Mouse (Mus musculus) CD4-positive, CD25-positive, alpha-beta regulatory T cell, adult 9 weeks (primary cell): ENCODE results near the gene Mrnip. TPM values are rescaled to one million over a fixed set of nuclear protein-coding genes. Genes with fewer than 3 reads are reported as not detected.

Experiments
- polyA plus RNA-seq: library from polyadenylated mRNA; unstranded; fragments of 100-300 nt; shearing (Covaris generic); gene quantifications from one replicate; pipeline ENCODE4 v1.2.1, GENCODE M21; 2017

Mrnip gene
- 8.2 TPM for polyA plus RNA-seq

DNA sequence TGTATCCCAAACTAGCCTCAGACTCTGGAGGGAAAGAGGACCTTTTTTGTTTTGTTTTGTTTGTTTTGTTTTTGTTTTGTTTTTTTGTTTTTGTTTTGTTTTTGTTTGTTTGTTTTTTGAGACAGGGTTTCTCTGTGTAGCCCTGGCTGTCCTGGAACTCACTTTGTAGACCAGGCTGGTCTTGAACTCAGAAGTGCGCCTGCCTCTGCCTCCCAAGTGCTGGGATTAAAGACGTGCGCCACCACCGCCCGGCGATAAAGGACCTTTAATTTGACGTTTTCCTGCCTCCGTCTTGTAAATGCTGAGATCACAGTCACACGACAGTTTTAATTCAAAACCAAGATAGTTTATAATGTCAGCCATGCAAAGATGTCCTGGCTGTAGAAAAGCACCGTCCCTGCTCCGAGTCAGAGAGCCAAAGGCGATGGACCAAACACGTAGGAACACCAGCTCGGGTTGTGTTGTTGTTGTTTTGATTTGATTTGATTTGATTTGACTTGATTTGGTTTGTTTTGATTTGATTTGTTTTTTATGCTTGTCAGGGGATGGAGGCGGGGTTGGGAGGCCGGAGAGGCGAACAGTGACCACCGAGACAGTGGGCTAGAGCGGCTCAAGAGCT lies at the start of gene Mrnip:
TSS of gene Mrnip (plus strand) at position 334 of the 619 bp plus-strand sequence.

DNA sequence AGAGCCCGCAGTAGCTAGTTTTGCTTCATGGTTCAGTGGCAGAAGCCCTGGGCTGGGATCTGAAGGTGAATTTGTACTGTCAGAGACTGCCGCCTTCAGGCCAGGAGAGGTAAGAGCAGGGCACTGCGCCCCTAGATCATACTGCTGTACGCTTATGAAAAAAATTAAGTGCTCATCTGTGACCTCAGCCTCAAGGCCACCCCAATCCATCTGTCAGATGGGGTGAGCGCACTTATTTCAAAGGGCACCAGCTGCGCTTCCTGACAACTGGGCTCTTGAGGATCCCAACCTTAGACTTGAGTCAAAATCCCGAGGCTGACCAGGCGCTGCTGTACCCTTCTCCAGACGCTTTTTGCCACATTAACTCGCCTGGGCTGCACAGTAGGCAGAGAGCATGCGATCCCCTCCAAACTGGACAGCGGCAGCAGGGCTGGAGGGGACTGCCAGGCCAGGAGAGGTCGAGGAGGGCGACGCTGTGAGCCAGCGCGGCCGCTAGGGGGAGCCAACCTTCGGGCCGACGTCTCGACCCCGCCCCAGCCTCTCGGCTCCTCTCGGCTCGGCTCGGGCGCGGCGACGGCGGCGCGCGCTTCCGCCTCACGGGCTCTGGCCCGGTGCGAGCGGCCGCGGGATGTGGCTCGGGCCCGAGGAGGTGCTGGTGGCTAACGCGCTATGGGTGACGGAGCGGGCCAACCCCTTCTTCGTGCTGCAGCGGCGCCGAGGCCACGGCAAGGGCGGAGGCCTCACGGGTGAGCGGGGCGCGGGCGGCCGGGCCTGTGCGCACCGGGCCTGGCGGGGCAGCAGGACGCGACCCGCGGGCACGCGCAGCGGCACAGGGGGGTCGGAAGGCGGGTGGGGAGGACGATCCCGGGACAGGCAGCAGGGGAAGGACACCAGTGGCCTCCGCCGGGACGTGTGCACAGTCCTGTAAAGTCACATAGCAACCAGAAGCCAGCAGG lies 43.2 kb upstream of the Mrnip start, which contains the start of gene Tbc1d9b:
TSS of gene Tbc1d9b (plus strand) at position 586 of the 956 bp plus-strand sequence.

DNA sequence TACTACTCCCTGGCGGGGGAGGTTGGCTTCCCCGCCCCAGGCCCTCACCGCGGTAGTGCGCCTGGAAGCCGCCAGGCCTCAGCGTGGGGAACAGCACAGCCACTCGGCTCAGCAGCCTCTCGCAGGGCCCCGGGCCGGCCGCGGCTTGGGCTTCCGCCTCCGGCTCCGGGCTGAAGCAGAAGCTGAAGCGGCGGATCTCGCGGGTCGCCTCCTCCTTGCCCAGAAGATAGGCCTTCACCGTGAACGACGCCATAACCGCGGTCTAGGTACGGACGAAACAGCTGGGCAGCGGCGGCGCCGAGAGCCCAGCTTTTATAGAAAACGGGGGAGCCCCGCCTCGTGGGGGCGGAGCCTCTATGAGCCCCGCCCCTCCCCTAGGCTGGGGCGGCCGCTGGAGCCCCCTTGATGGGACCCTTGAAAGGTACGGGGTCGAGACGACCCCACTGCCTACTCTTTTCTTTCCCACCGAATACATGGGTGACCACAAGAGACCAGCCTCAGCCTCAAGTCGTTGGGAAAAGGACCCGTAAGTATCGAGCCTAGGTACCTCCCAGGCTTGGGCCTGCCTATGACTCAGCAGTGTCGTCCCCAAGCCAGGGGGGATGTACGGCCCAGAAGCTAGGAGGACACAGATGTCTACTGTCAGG lies 36.4 kb downstream of the Mrnip start, which contains the start of the genes Sqstm1 and Mgat4b:
TSS of gene Sqstm1 (minus strand) at position 323 of the 647 bp plus-strand sequence.
TSS of gene Mgat4b (plus strand) at position 386 of the 647 bp plus-strand sequence.

DNA sequence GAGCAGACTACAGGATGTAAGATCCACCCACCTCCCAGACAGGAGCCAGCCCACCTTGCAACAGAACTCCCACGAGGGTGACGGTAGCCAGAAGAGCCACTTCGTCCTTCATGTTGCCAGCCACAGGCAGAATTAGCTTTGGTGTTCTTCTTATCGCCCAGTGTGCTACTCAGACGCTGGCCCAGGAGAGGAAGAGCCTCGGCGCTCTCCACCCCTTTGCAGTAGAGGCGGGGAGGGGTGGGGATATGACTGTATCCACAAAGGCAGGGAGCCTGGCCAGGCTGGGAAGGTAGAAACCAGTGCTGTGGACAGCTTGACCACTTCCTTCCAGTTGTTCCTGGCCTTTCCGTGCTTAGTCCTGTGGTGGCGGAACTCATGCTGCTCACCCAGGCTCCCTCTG lies 64.1 kb downstream of the Mrnip start, which contains the start of gene Ltc4s:
TSS of gene Ltc4s (minus strand) at position 293 of the 400 bp plus-strand sequence.

Other genes starting within 250 kb of the Mrnip start
- gene Rnf130, start 149.1 kb upstream of the Mrnip start, polyA plus RNA-seq: 5.0 TPM
- 39.6 TPM for gene Tbc1d9b, start 43.0 kb upstream of the Mrnip start, polyA plus RNA-seq
- gene Sqstm1, start 36.4 kb downstream of the Mrnip start, polyA plus RNA-seq: 288 TPM
- 1.0 TPM for gene Mgat4b, start 36.4 kb downstream of the Mrnip start, polyA plus RNA-seq
- 2.3 TPM for gene Ltc4s, start 64.2 kb downstream of the Mrnip start, polyA plus RNA-seq
- gene Maml1, start 117.9 kb downstream of the Mrnip start, polyA plus RNA-seq: 2.0 TPM
- gene Canx, start 151.2 kb downstream of the Mrnip start, polyA plus RNA-seq: 205 TPM
- not detected for gene Cby3, start 180.0 kb downstream of the Mrnip start, polyA plus RNA-seq
- gene Hnrnph1, start 202.5 kb downstream of the Mrnip start, polyA plus RNA-seq: 268 TPM